Mouse (Mus musculus) ES-Bruce4 (cell line): ENCODE measurements around the gene Irf2bp2.

Experiments
- CTCF ChIP-seq: IDR thresholded peaks from one replicate; pipeline ENCODE4 v1.8.1; 2011; ENCODE audit warnings: low read depth, low read length
- POLR2A ChIP-seq: IDR thresholded peaks from one replicate; pipeline ENCODE4 v1.8.1; 2011; ENCODE audit warnings: low read length; ENCODE audit not compliant: insufficient read depth

GRCm38 (mm10) chr8:126571065-126571660 is 22.6 kb downstream of the Irf2bp2 start:
- no peak for TF ChIP-seq POLR2A
- no peak for TF ChIP-seq CTCF
